Mouse (Mus musculus): ENCODE results near the gene Slc29a1. TPM values are rescaled to one million over a fixed set of nuclear protein-coding genes. Genes with fewer than 3 reads are reported as not detected.

Slc29a1 gene
- polyA plus RNA-seq, 1 experiment from 2014 or later = 90.0 TPM

GRCm38 (mm10) chr17:45539664-45540063, 59.7 kb downstream of the Slc29a1 start:
- 73% methylated on average over 21 of the region's 21 CpGs for WGBS
- H3K9ac ChIP-seq (ENCODE audit: low read length) = no peak overlapping the region
- peaks cover 60% of the 10 kb centered on the region for H3K27me3 ChIP-seq (ENCODE audit: control insufficient read depth, insufficient read depth, low read length)
- ATAC-seq (ENCODE audit: insufficient read depth, low FRiP score) = no peak
- no peak overlapping the region for H3K27ac ChIP-seq (ENCODE audit: low read length)
- H3K4me2 ChIP-seq (ENCODE audit: low read depth, low read length) = no peak overlapping the region
- H3K36me3 ChIP-seq (ENCODE audit: control insufficient read depth, insufficient read depth, low read length) = no peaks in the 10 kb centered on the region
- no peaks in the 10 kb centered on the region for H3K9me3 ChIP-seq (replicated peaks; ENCODE audit: control insufficient read depth, low read length)
- H3K4me1 ChIP-seq (ENCODE audit: control insufficient read depth, insufficient read depth, low read length) = peaks cover 3% of the 10 kb centered on the region; the same call in 1 of the 2 replicates
- H3K4me3 ChIP-seq (replicated peaks; ENCODE audit: low read length) = no peak overlapping the region

- H3K9ac ChIP-seq (ENCODE audit: low read length) = no peak overlapping the region
- peaks cover 53% of the 10 kb centered on the region for H3K27me3 ChIP-seq (ENCODE audit: control insufficient read depth, insufficient read depth, low read length)
- no peaks in the 10 kb centered on the region for H3K9me3 ChIP-seq (replicated peaks; ENCODE audit: control insufficient read depth, low read length)
- H3K4me1 ChIP-seq (ENCODE audit: control insufficient read depth, insufficient read depth, low read length) = no peaks in the 10 kb centered on the region
- H3K4me3 ChIP-seq (replicated peaks; ENCODE audit: low read length) = no peak overlapping the region
- H3K36me3 ChIP-seq (ENCODE audit: control insufficient read depth, insufficient read depth, low read length) = no peaks in the 10 kb centered on the region
- no peak for ATAC-seq (ENCODE audit: insufficient read depth, low FRiP score)
- no peak overlapping the region for H3K27ac ChIP-seq (ENCODE audit: low read length)
- no peak overlapping the region for H3K4me2 ChIP-seq (ENCODE audit: low read depth, low read length)
- 59% methylated on average over 4 of the region's 4 CpGs for WGBS
Observed at GRCm38 (mm10) chr17:45538394-45538793, 61.0 kb downstream of the Slc29a1 start.

- H3K9me3 ChIP-seq (replicated peaks; ENCODE audit: control insufficient read depth, low read length) = no peaks in the 10 kb centered on the region
- 16% methylated on average over 5 of the region's 5 CpGs for WGBS
- H3K9ac ChIP-seq (ENCODE audit: low read length) = no peak overlapping the region
- no peak overlapping the region for H3K4me3 ChIP-seq (replicated peaks; ENCODE audit: low read length)
- no peak overlapping the region for H3K4me2 ChIP-seq (ENCODE audit: low read depth, low read length)
- no peak overlapping the region for H3K27ac ChIP-seq (ENCODE audit: low read length)
- H3K27me3 ChIP-seq (ENCODE audit: control insufficient read depth, insufficient read depth, low read length) = peaks cover 40% of the 10 kb centered on the region
- no peaks in the 10 kb centered on the region for H3K36me3 ChIP-seq (ENCODE audit: control insufficient read depth, insufficient read depth, low read length)
- H3K4me1 ChIP-seq (ENCODE audit: control insufficient read depth, insufficient read depth, low read length) = no peaks in the 10 kb centered on the region
- no peak for ATAC-seq (ENCODE audit: insufficient read depth, low FRiP score)
Observed at GRCm38 (mm10) chr17:45536264-45536663, 63.1 kb downstream of the Slc29a1 start.

Other genes with a start within 250 kb of the Slc29a1 start
- gene Cdc5l, start 165.9 kb downstream of the Slc29a1 start, polyA plus RNA-seq (2015; fragmentation: Nextera tagmentation; extraction: Ambion mirVana) = 51.0 and 54.2 TPM in 2 replicates
- gene Spats1, start 124.2 kb downstream of the Slc29a1 start, polyA plus RNA-seq (2015; fragmentation: Nextera tagmentation; extraction: Ambion mirVana) = 0.08 and 0.41 TPM in 2 replicates
- 17.0 and 18.6 TPM in 2 replicates for gene Aars2, start 92.8 kb downstream of the Slc29a1 start, polyA plus RNA-seq (2015; fragmentation: Nextera tagmentation; extraction: Ambion mirVana)
- 0.25 and 0.28 TPM in 2 replicates for gene Tcte1, start 76.2 kb downstream of the Slc29a1 start, polyA plus RNA-seq (2015; fragmentation: Nextera tagmentation; extraction: Ambion mirVana)
- 2.1 and 2.2 TPM in 2 replicates for gene Tmem151b, start 49.9 kb downstream of the Slc29a1 start, polyA plus RNA-seq (2015; fragmentation: Nextera tagmentation; extraction: Ambion mirVana)
- 4.2 and 4.4 TPM in 2 replicates for gene Nfkbie, start 43.9 kb downstream of the Slc29a1 start, polyA plus RNA-seq (2015; fragmentation: Nextera tagmentation; extraction: Ambion mirVana)
- gene Slc35b2, start 35.7 kb downstream of the Slc29a1 start, polyA plus RNA-seq (2015; fragmentation: Nextera tagmentation; extraction: Ambion mirVana) = 115 and 117 TPM in 2 replicates
- gene Hsp90ab1, start 26.3 kb downstream of the Slc29a1 start, polyA plus RNA-seq (2015; fragmentation: Nextera tagmentation; extraction: Ambion mirVana) = 1,400 and 1,468 TPM in 2 replicates
- 0.67 and 3.5 TPM in 2 replicates for gene Mymx, start 2.5 kb upstream of the Slc29a1 start, polyA plus RNA-seq (2015; fragmentation: Nextera tagmentation; extraction: Ambion mirVana)
- gene Capn11, start 59.7 kb upstream of the Slc29a1 start, polyA plus RNA-seq (2015; fragmentation: Nextera tagmentation; extraction: Ambion mirVana) = 0.36 and 0.45 TPM in 2 replicates
- gene Mrpl14, start 86.7 kb upstream of the Slc29a1 start, polyA plus RNA-seq (2015; fragmentation: Nextera tagmentation; extraction: Ambion mirVana) = 142 and 152 TPM in 2 replicates
- gene Tmem63b, start 87.3 kb upstream of the Slc29a1 start, polyA plus RNA-seq (2015; fragmentation: Nextera tagmentation; extraction: Ambion mirVana) = 33.6 and 34.4 TPM in 2 replicates
- gene 1600014C23Rik, start 134.2 kb upstream of the Slc29a1 start, polyA plus RNA-seq (2015; fragmentation: Nextera tagmentation; extraction: Ambion mirVana) = not detected in 2 replicates

Data from stomach, embryonic 16.5 days (tissue).